Mouse (Mus musculus): Measurements from ENCODE around the gene Gm45717.
A peak's percentile ranks its signal among the peaks of the same experiment; 100 is the strongest.

Gene Gm45717

GRCm38 (mm10) chr7:140905642-140906081 lies 50.1 kb downstream of the Gm45717 start:
- DNase-seq (ENCODE audit: low spot score): no peak

DNA sequence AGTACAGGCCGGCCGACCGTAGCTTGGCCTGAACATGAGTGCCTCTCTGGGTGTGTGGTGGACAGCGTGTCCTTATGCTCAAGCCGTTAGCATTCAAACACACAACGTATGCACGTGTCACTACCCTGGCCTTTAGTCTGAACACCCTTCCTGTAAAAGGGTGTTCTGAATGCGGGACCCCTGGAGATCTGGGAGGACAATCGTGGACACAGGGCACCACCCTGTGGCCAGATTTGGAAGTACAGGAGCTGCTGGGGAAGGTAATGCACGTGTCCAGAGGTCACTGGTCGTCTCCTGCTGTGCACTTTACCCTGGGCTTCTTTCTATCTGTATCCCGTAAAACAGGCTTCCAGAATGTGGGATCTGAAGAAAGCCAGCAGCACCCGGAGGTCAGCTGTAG lies 52.5 kb downstream of the Gm45717 start:
- peak; percentile 77 for DNase-seq (ENCODE audit: low spot score)

- no peak for DNase-seq (ENCODE audit: low spot score)
These were observed 53.5 kb downstream of the Gm45717 start for GRCm38 (mm10) chr7:140902036-140902875.

DNA sequence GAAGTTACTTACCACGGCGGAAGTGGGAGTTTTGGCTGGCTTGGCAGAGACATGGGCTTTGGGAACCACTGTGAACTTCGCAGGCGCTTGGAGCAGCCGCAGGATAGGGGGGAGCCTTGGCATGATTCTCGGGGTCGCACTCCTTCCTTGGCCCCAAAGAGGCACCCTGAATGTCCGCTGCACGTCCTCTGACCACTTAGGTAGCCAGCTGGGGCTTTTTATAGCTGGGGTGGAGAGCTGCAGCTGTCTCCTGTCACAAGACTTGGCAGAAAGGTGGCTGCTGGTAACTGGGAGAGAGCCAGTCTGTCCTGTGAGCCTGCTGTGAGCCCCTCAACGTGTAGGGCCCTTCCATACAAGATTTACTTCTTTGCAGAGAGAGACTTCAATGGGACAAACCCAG lies 55.5 kb downstream of the Gm45717 start, which contains the start of gene Cox8b:
Gene Cox8b, minus strand, starts transcription at position 227 of the 400 bp plus-strand sequence.
- DNase-seq (ENCODE audit: low spot score): no peak

All from urinary bladder, postnatal 14 days (tissue).